Mouse (Mus musculus): ENCODE data around the gene Tnfsf15. TPM values are rescaled to one million over a fixed set of nuclear protein-coding genes. Genes with fewer than 3 reads are reported as not detected.

Tnfsf15 gene
- 0.16 and 0.26 TPM in 2 replicates for polyA plus RNA-seq (2012; rRNA removed)

GRCm38 (mm10) chr4:63744693-63745171 is at the start of gene Tnfsf15:
Gene Tnfsf15 (minus strand): TSS chr4:63745113.
- H3K36me3 ChIP-seq (ENCODE audit: control insufficient read depth, insufficient read depth, low read length) = no peaks in the 10 kb centered on the region
- H3K27ac ChIP-seq (ENCODE audit: control insufficient read depth, insufficient read depth, low read depth, low read length) = no peak within 1 kb of the TSS
- TF ChIP-seq POLR2A (IDR thresholded peaks at IDR 0.05; ENCODE audit: control insufficient read depth, low read depth, low read length) = no peak
- no peak for TF ChIP-seq CTCF (IDR thresholded peaks at IDR 0.05; ENCODE audit: control insufficient read depth, insufficient read depth, insufficient replicate concordance, low read depth, low read length)
- no peak within 1 kb of the TSS for H3K4me3 ChIP-seq (ENCODE audit: control insufficient read depth, low read depth, low read length)
- no peaks in the 10 kb centered on the region for H3K27me3 ChIP-seq (ENCODE audit: control insufficient read depth, insufficient read depth, low read length)
- H3K4me1 ChIP-seq (ENCODE audit: control insufficient read depth, insufficient read depth, low read length) = no peaks in the 10 kb centered on the region

- Histone ChIP-seq H3K27ac (ENCODE audit: control insufficient read depth, insufficient read depth, low read depth, low read length) (no peak overlapping the region), H3K4me3 (ENCODE audit: control insufficient read depth, low read depth, low read length) (no peak overlapping the region), H3K27me3 (ENCODE audit: control insufficient read depth, insufficient read depth, low read length) (no peaks in the 10 kb centered on the region), H3K36me3 (ENCODE audit: control insufficient read depth, insufficient read depth, low read length) (no peaks in the 10 kb centered on the region), H3K4me1 (ENCODE audit: control insufficient read depth, insufficient read depth, low read length) (no peaks in the 10 kb centered on the region)
- no peak for TF ChIP-seq POLR2A (IDR thresholded peaks at IDR 0.05; ENCODE audit: control insufficient read depth, low read depth, low read length)
- TF ChIP-seq CTCF (IDR thresholded peaks at IDR 0.05; ENCODE audit: control insufficient read depth, insufficient read depth, insufficient replicate concordance, low read depth, low read length) = no peak
Measured at GRCm38 (mm10) chr4:63792328-63792727, 47.4 kb upstream of the Tnfsf15 start.

GRCm38 (mm10) chr4:63785466-63785865 is 40.6 kb upstream of the Tnfsf15 start:
- H3K36me3 ChIP-seq (ENCODE audit: control insufficient read depth, insufficient read depth, low read length) = no peaks in the 10 kb centered on the region
- H3K4me3 ChIP-seq (ENCODE audit: control insufficient read depth, low read depth, low read length) = no peak overlapping the region
- H3K27me3 ChIP-seq (ENCODE audit: control insufficient read depth, insufficient read depth, low read length) = no peaks in the 10 kb centered on the region
- no peaks in the 10 kb centered on the region for H3K4me1 ChIP-seq (ENCODE audit: control insufficient read depth, insufficient read depth, low read length)
- H3K27ac ChIP-seq (ENCODE audit: control insufficient read depth, insufficient read depth, low read depth, low read length) = no peak overlapping the region
- no peak for TF ChIP-seq CTCF (IDR thresholded peaks at IDR 0.05; ENCODE audit: control insufficient read depth, insufficient read depth, insufficient replicate concordance, low read depth, low read length)
- TF ChIP-seq POLR2A (IDR thresholded peaks at IDR 0.05; ENCODE audit: control insufficient read depth, low read depth, low read length) = no peak

GRCm38 (mm10) chr4:63783826-63784225 is 38.9 kb upstream of the Tnfsf15 start:
- H3K4me3 ChIP-seq (ENCODE audit: control insufficient read depth, low read depth, low read length) = no peak overlapping the region
- no peak overlapping the region for H3K27ac ChIP-seq (ENCODE audit: control insufficient read depth, insufficient read depth, low read depth, low read length)
- H3K27me3 ChIP-seq (ENCODE audit: control insufficient read depth, insufficient read depth, low read length) = no peaks in the 10 kb centered on the region
- no peaks in the 10 kb centered on the region for H3K4me1 ChIP-seq (ENCODE audit: control insufficient read depth, insufficient read depth, low read length)
- no peaks in the 10 kb centered on the region for H3K36me3 ChIP-seq (ENCODE audit: control insufficient read depth, insufficient read depth, low read length)
- TF ChIP-seq CTCF (IDR thresholded peaks at IDR 0.05; ENCODE audit: control insufficient read depth, insufficient read depth, insufficient replicate concordance, low read depth, low read length) (no peak), POLR2A (IDR thresholded peaks at IDR 0.05; ENCODE audit: control insufficient read depth, low read depth, low read length) (no peak)

- H3K4me1 ChIP-seq (ENCODE audit: control insufficient read depth, insufficient read depth, low read length) = no peaks in the 10 kb centered on the region
- TF ChIP-seq CTCF (IDR thresholded peaks at IDR 0.05; ENCODE audit: control insufficient read depth, insufficient read depth, insufficient replicate concordance, low read depth, low read length) (no peak), POLR2A (IDR thresholded peaks at IDR 0.05; ENCODE audit: control insufficient read depth, low read depth, low read length) (no peak)
- no peaks in the 10 kb centered on the region for H3K36me3 ChIP-seq (ENCODE audit: control insufficient read depth, insufficient read depth, low read length)
- no peak overlapping the region for H3K27ac ChIP-seq (ENCODE audit: control insufficient read depth, insufficient read depth, low read depth, low read length)
- H3K27me3 ChIP-seq (ENCODE audit: control insufficient read depth, insufficient read depth, low read length) = no peaks in the 10 kb centered on the region
- no peak overlapping the region for H3K4me3 ChIP-seq (ENCODE audit: control insufficient read depth, low read depth, low read length)
Measured at GRCm38 (mm10) chr4:63782970-63783613, 38.2 kb upstream of the Tnfsf15 start.

GRCm38 (mm10) chr4:63777223-63777622 is 32.3 kb upstream of the Tnfsf15 start:
- H3K4me1 ChIP-seq (ENCODE audit: control insufficient read depth, insufficient read depth, low read length) = no peaks in the 10 kb centered on the region
- H3K36me3 ChIP-seq (ENCODE audit: control insufficient read depth, insufficient read depth, low read length) = no peaks in the 10 kb centered on the region
- H3K27ac ChIP-seq (ENCODE audit: control insufficient read depth, insufficient read depth, low read depth, low read length) = no peak overlapping the region
- H3K4me3 ChIP-seq (ENCODE audit: control insufficient read depth, low read depth, low read length) = no peak overlapping the region
- TF ChIP-seq POLR2A (IDR thresholded peaks at IDR 0.05; ENCODE audit: control insufficient read depth, low read depth, low read length) (no peak), CTCF (IDR thresholded peaks at IDR 0.05; ENCODE audit: control insufficient read depth, insufficient read depth, insufficient replicate concordance, low read depth, low read length) (no peak)
- H3K27me3 ChIP-seq (ENCODE audit: control insufficient read depth, insufficient read depth, low read length) = no peaks in the 10 kb centered on the region

GRCm38 (mm10) chr4:63773306-63774090 is 28.6 kb upstream of the Tnfsf15 start:
- no peaks in the 10 kb centered on the region for H3K27me3 ChIP-seq (ENCODE audit: control insufficient read depth, insufficient read depth, low read length)
- no peaks in the 10 kb centered on the region for H3K4me1 ChIP-seq (ENCODE audit: control insufficient read depth, insufficient read depth, low read length)
- H3K27ac ChIP-seq (ENCODE audit: control insufficient read depth, insufficient read depth, low read depth, low read length) = no peak overlapping the region
- TF ChIP-seq POLR2A (IDR thresholded peaks at IDR 0.05; ENCODE audit: control insufficient read depth, low read depth, low read length) = no peak
- no peak for TF ChIP-seq CTCF (IDR thresholded peaks at IDR 0.05; ENCODE audit: control insufficient read depth, insufficient read depth, insufficient replicate concordance, low read depth, low read length)
- H3K36me3 ChIP-seq (ENCODE audit: control insufficient read depth, insufficient read depth, low read length) = no peaks in the 10 kb centered on the region
- no peak overlapping the region for H3K4me3 ChIP-seq (ENCODE audit: control insufficient read depth, low read depth, low read length)

All from testis, adult 2 months (tissue).